Mouse (Mus musculus): ENCODE results near the gene 4933403O08Rik. TPM values are rescaled to one million over a fixed set of nuclear protein-coding genes. Genes with fewer than 3 reads are reported as not detected.

Gene 4933403O08Rik
- not detected for polyA plus RNA-seq (2014; fragmentation: Illumina TruSeq; extraction: RNeasy Lipid Tissue Mini Kit (QIAGEN cat#74804); ENCODE audit: low read depth, low replicate concordance)

DNA sequence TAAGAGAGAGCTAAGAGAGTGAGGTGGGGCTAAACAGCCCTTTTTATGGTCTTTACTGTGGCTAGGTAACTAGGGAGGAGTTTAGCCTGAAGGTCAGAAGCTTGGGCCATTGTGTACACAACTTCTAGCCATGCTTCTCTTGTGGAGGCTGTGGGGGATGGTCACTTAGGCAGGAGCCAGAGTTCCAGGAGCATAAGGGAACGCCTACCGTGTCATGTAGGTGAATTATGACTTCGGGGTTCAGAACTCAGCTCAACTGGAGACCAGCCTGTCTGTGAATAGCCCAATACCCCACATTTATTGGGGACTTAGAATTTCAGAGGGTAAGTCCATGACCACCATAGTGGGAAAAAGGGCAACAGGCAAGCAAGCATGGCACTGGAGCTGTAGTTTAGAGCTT lies at the start of gene 4933403O08Rik:
Gene 4933403O08Rik, plus strand, starts transcription at position 301 of the 400 bp plus-strand sequence.

Other genes starting within 250 kb of the 4933403O08Rik start
- not detected for gene Tex16, start 228.0 kb upstream of the 4933403O08Rik start, polyA plus RNA-seq (2014; fragmentation: Illumina TruSeq; extraction: RNeasy Lipid Tissue Mini Kit (QIAGEN cat#74804); ENCODE audit: low read depth, low replicate concordance)
- 137 TPM for gene Apool, start 72.3 kb downstream of the 4933403O08Rik start, polyA plus RNA-seq (2014; fragmentation: Illumina TruSeq; extraction: RNeasy Lipid Tissue Mini Kit (QIAGEN cat#74804); ENCODE audit: low read depth, low replicate concordance)
- not detected for gene Satl1, start 167.7 kb downstream of the 4933403O08Rik start, polyA plus RNA-seq (2014; fragmentation: Illumina TruSeq; extraction: RNeasy Lipid Tissue Mini Kit (QIAGEN cat#74804); ENCODE audit: low read depth, low replicate concordance)

Data from sigmoid colon, adult 10 weeks (tissue).